Mouse (Mus musculus) intestine, embryonic 14.5 days (tissue): ENCODE results near the gene 1700013F07Rik. TPM values are rescaled to one million over a fixed set of nuclear protein-coding genes. Genes with fewer than 3 reads are reported as not detected.
A peak's percentile ranks its signal among the peaks of the same experiment; 100 is the strongest.

Experiments used
- ATAC-seq: fragments of 200-750 bp; cut with Nextera tagmentation; replicated peaks from 2 replicates; pipeline ENCODE4 v1.8.0; 2017; ENCODE audit warnings: low read depth, moderate number of reproducible peaks, moderate TSS enrichment, moderate library complexity; ENCODE audit not compliant: low FRiP score, low TSS enrichment
- DNase-seq: peaks from one replicate; pipeline ENCODE4 v3.0.0-alpha.2; 2018; ENCODE audit warnings: low spot score
- H3K27ac ChIP-seq: fragments of 300-500 bp; sonication (generic); 2 replicates; pipeline ENCODE4 v1.5.1; 2014; ENCODE audit warnings: low read depth, mild to moderate bottlenecking, control low read depth
- H3K27me3 ChIP-seq: fragments of 300-500 bp; sonication (generic); replicated peaks from 2 replicates; pipeline ENCODE4 v1.6.1; 2014; ENCODE audit warnings: low read length, control low read depth; ENCODE audit not compliant: control insufficient read depth, insufficient read depth
- H3K36me3 ChIP-seq: fragments of 300-500 bp; sonication (generic); 2 replicates; pipeline ENCODE4 v1.6.1; 2014; ENCODE audit warnings: low read length, control low read depth; ENCODE audit not compliant: control insufficient read depth, insufficient read depth
- H3K4me1 ChIP-seq: fragments of 300-500 bp; sonication (generic); replicated peaks from 2 replicates; pipeline ENCODE4 v1.6.1; 2014; ENCODE audit warnings: low read length, control low read depth, mixed read lengths; ENCODE audit not compliant: control insufficient read depth, insufficient read depth
- H3K4me2 ChIP-seq: fragments of 300-500 bp; sonication (generic); 2 replicates; pipeline ENCODE4 v1.6.1; 2014; ENCODE audit warnings: low read length
- H3K4me3 ChIP-seq: fragments of 300-500 bp; sonication (generic); 2 replicates; pipeline ENCODE4 v1.5.1; 2014; ENCODE audit warnings: low read depth, low read length, control low read depth, mixed read lengths
- H3K9ac ChIP-seq: fragments of 300-500 bp; sonication (generic); 2 replicates; pipeline ENCODE4 v1.6.1; 2014; ENCODE audit warnings: mild to moderate bottlenecking, low read length
- H3K9me3 ChIP-seq: fragments of 300-500 bp; sonication (generic); 2 replicates; pipeline ENCODE4 v1.6.1; 2016; ENCODE audit warnings: low read length, control low read depth; ENCODE audit not compliant: control insufficient read depth
- WGBS: fragments of 180-500 bp; shearing (Covaris S2); extraction: QIAGEN DNeasy Blood & Tissue Kit; methylation state at CpG from one replicate; pipeline ENCODE4 v1.1.7; 2014; 5-methylcytosine and 5-hydroxymethylcytosine counted together
- microRNA-seq: library from miRNA; unstranded; fragments of <30 nt; microRNA quantifications from one replicate; pipeline ENCODE4, GENCODE M21; 2016
- polyA plus RNA-seq: library from polyadenylated mRNA; unstranded; fragments of >200 nt; fragmentation: Nextera tagmentation; extraction: Ambion mirVana; gene quantifications from 2 replicates; pipeline ENCODE4 v1.2.1, GENCODE M21; 2014

Gene 1700013F07Rik
- polyA plus RNA-seq, 1 experiment from 2014 or later: not detected

DNA sequence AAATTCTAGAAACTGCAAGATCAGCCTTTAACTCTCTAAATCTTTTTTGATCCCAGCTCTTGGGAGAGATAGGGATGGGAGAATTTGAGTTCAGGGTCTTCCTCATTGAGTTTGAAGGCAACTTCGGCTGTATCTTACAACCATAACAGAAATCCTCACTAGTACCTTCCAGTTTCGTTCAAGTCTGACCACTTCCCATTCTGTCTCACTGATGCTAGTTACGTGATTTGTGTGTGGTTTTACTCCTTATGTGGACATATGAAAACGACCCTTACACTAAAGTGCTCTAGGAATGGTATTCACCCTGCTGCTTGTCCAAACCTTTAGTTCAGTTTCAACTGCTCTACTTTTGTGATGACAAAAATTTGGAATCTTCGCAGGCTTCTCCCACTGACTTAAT, 40.1 kb downstream of the 1700013F07Rik start:
- Histone ChIP-seq H3K9ac (no peak overlapping the region), H3K4me3 (no peak overlapping the region), H3K4me2 (no peak overlapping the region), H3K4me1 (peaks cover 8% of the 10 kb centered on the region; the same call in 1 of the 2 replicates), H3K27me3 (no peaks in the 10 kb centered on the region), H3K27ac (no peak overlapping the region), H3K36me3 (peaks cover 8% of the 10 kb centered on the region), H3K9me3 (no peaks in the 10 kb centered on the region)
- ATAC-seq (no peak), DNase-seq (no peak)
- WGBS: 86% methylated on average over 5 of the region's 5 CpGs

DNA sequence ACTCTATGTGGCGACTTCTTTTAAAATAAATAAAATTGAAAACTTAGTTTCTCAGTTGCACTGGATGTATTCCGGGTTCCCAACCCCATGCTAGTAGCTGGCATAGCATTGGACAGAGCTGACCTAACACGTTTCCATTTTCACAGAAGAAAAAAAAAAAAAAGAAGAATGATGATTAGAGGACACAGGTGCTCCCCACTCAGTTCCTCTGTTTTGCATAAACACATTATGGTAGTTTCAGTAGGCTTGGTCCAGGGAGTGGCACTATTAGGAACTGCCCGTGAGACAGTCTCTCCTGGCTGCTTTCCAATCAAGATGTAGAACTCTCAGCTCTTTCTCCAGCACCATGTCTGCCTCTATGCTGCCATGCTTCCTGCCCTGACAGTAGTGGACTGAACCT, 50.6 kb downstream of the 1700013F07Rik start:
- H3K9me3 ChIP-seq: no peaks in the 10 kb centered on the region
- no peak for ATAC-seq
- WGBS: 75% methylated on average over 4 of the region's 4 CpGs

DNA sequence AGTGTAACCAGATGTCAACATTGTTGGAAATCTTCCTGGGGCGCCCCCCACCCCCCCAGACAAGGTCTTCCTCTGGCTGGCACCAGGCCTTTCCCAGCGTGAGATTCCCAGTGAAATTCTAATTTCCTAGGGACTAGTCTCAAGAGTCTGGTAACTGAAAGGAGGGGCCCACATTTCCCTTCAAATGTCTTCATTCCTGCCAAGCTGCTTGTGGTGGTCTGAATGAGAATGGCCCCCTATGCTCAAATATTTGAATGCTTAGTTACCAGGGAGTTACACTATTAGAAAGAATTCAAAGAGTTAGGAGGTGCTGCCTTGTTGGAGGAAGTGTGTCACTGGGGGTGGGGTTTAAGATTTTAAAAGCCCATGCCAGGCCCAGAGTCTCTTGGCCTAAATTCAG, 54.5 kb downstream of the 1700013F07Rik start:
- ATAC-seq (no peak), DNase-seq (no peak)
- Histone ChIP-seq H3K9me3 (no peaks in the 10 kb centered on the region), H3K4me2 (no peak overlapping the region), H3K36me3 (no peaks in the 10 kb centered on the region), H3K4me3 (no peak overlapping the region), H3K27me3 (no peaks in the 10 kb centered on the region), H3K27ac (no peak overlapping the region), H3K4me1 (0 out of 2 replicates have a peak, but pooled peaks cover 5% of the 10 kb centered on the region), H3K9ac (no peak overlapping the region)
- WGBS: 46% methylated on average over 2 of the region's 2 CpGs

More for the DNA sequence above, 50.6 kb downstream of the 1700013F07Rik start:
- Histone ChIP-seq H3K4me1 (no peaks in the 10 kb centered on the region), H3K4me2 (no peak overlapping the region), H3K27me3 (no peaks in the 10 kb centered on the region), H3K36me3 (0 out of 2 replicates have a peak, but pooled peaks cover under 1% of the 10 kb centered on the region), H3K27ac (no peak overlapping the region), H3K4me3 (no peak overlapping the region), H3K9ac (no peak overlapping the region)
- no peak for DNase-seq

DNA sequence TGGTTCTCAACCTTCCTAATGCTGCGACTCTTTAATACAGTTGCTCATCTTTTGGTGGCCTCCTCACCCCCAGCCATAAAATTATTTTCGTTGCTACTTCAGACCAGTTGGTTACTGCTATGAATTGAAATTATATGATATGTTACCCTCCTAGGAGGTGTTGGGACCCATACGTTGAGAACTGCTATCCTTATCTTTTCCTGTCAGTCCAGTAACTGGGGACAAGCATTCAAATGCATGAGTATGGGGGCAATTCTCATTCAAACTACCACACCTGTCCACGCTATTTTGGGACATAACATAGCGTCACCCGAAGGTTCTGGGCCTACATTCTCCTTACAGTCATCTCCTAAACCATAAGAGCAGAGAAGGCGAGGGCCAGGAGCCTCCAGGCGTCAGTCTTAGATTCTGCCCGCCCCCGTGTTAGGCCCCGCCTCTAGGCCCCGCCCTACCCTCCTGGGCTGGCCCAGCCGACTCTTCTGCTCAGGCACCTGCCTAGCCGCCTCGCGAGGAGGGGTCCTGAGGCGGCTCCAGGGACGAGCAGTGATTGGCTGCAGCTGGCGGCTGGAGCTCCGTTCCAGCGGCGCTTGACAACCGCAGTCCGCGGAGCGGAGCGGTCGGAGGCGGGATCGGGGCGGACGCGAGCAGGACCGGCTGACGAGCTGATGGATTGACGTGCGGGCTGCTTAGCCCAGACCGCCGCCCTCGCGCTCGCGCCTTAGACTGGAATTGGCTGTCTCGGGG, 57.0 kb downstream of the 1700013F07Rik start, which contains the start of gene Wdr47:
Gene Wdr47 (plus strand): TSS at position 494 of the 744 bp plus-strand sequence.
- Histone ChIP-seq H3K4me3 (peak within 1 kb of the TSS; percentile 90), H3K27ac (peak within 1 kb of the TSS; percentile 47; the same call in 1 of the 2 replicates), H3K4me1 (0 out of 2 replicates have a peak, but pooled peaks cover 5% of the 10 kb centered on the region), H3K9me3 (no peaks in the 10 kb centered on the region), H3K9ac (peak within 1 kb of the TSS; percentile 66), H3K27me3 (no peaks in the 10 kb centered on the region), H3K36me3 (no peaks in the 10 kb centered on the region), H3K4me2 (peak within 1 kb of the TSS; percentile 93)
- peak; percentile 100 for ATAC-seq
- peak; percentile 97 for DNase-seq
- 8% methylated on average over 30 of the region's 44 CpGs for WGBS

DNA sequence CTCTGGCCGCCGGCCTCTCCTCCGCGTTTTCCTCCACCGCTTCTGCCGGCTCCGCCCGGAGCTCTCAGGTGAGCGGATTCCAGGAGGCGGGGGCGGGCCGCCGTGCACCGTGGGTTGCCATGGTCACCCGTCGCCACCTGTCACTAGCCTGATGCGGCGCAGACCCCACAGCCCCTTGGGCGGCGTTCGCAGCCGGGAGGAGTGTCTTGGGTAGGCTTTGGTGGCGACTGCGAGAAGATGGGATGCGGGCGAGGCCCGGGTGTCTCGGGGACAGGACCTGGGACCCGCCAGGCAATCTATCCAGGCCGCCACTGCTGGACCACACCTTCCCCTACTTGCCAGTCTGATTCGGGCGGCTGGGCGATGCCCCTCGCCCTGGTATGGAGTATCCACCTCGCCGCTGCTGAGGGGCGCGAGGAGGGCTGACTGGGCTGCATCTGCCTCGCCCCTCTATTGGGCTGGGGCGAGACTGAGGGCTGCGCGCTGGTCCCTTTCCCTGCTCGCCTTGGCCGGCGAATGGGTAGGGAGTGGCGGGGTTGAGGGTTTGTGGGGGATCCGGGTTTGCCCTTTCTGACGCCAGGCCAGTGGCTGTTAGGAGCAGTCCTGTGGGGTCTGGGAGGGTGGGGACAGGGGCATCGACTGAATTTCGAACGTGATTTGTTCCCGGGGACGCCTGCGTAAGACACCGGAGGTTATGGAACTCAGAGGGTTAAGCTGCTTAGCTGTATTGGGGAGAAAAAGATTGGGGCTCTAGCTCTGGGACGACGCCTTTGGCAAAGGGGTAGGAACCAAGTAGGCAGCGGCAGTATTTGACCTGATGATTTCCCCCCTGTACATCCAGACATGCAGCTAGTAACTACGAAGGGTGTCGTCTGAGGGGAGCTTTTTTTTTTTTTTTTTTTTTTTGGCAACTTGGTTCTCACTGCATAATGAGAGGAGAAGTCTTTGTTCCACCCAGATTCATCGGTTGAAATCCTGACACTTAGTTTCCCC, 57.9 kb downstream of the 1700013F07Rik start:
- 0 out of 2 replicates have a peak, but pooled peaks cover 5% of the 10 kb centered on the region for H3K4me1 ChIP-seq
- H3K27ac ChIP-seq: peak overlapping the region; percentile 47; the same call in 1 of the 2 replicates
- H3K9ac ChIP-seq: peak overlapping the region; percentile 66
- no peaks in the 10 kb centered on the region for H3K36me3 ChIP-seq
- no peaks in the 10 kb centered on the region for H3K27me3 ChIP-seq
- peak overlapping the region; percentile 90 for H3K4me3 ChIP-seq
- no peaks in the 10 kb centered on the region for H3K9me3 ChIP-seq
- peak overlapping the region; percentile 93 for H3K4me2 ChIP-seq
- WGBS: under 1% methylated on average over 57 of the region's 61 CpGs
- ATAC-seq (peak; percentile 89), DNase-seq (no peak)

Small RNA genes within 50 kb of the gene (microRNA-seq; reads per million reads assigned to microRNA genes)
- not detected for gene Gm22860

Other genes starting within 250 kb of the 1700013F07Rik start
- not detected in 2 replicates for gene Mybphl, start 169.2 kb upstream of the 1700013F07Rik start, polyA plus RNA-seq
- 35.1 and 41.4 TPM in 2 replicates for gene Psrc1, start 150.3 kb upstream of the 1700013F07Rik start, polyA plus RNA-seq
- 7.8 and 7.9 TPM in 2 replicates for gene Celsr2, start 118.6 kb upstream of the 1700013F07Rik start, polyA plus RNA-seq
- gene Sars, start 88.9 kb upstream of the 1700013F07Rik start, polyA plus RNA-seq: 136 and 140 TPM in 2 replicates
- 1.2 and 9.5 TPM in 2 replicates for gene 5330417C22Rik, start 2.4 kb downstream of the 1700013F07Rik start, polyA plus RNA-seq
- 34.9 and 37.9 TPM in 2 replicates for gene Tmem167b, start 28.3 kb downstream of the 1700013F07Rik start, polyA plus RNA-seq
- 35.9 and 38.1 TPM in 2 replicates for gene Taf13, start 37.5 kb downstream of the 1700013F07Rik start, polyA plus RNA-seq
- 10.8 and 11.2 TPM in 2 replicates for gene Wdr47, start 57.1 kb downstream of the 1700013F07Rik start, polyA plus RNA-seq
- 70.9 and 72.6 TPM in 2 replicates for gene Clcc1, start 119.8 kb downstream of the 1700013F07Rik start, polyA plus RNA-seq
- gene Gpsm2, start 188.2 kb downstream of the 1700013F07Rik start, polyA plus RNA-seq: 55.8 and 68.3 TPM in 2 replicates
- gene Aknad1, start 205.5 kb downstream of the 1700013F07Rik start, polyA plus RNA-seq: 0.20 and 0.63 TPM in 2 replicates